Mouse (Mus musculus) embryonic stem cell, embryonic (primary cell): Measurements from ENCODE around the gene Stat5b.

Experiments
- CTCF ChIA-PET, 4 experiments: fragments of 300-600 bp in 2 of 4; fragments of 350-600 bp in 2 of 4; sonication (Branson Sonifier 250); formaldehyde crosslinking; loops; one replicate each; lab custom pipeline; 2022; ENCODE audit warnings: inconsistent platforms in 2 of 4; lab: Charles Lee
- POLR2A ChIA-PET, 4 experiments: fragments of 300-600 bp in 2 of 4; fragments of 350-600 bp in 2 of 4; sonication (Branson Sonifier 250); formaldehyde crosslinking; loops; one replicate each; lab custom pipeline; 2022; ENCODE audit warnings: antibody characterized with exemption in 4 of 4, inconsistent platforms in 1 of 4; lab: Charles Lee

The Stat5b gene

DNA sequence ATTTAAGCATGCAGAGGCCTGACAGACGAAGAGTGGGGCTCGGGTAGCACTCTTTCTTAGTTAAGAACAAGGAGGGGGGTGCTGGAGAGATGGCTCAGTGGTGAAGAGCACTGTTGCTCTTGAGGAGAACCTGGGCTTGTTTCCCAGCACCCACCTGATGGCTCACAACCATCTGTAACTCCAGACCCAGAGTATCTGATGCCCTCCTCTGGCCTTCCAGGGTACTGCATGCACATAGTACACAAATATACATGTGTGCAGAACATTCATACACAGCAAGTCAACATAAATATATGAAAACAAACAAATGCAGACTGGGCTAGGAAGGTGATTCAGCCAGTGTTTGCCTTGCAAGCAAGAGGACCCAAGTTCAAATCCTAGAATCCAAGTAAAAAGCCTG, 39.4 kb downstream of the Stat5b start:
- POLR2A ChIA-PET: interaction anchor here in 1 of 4 experiments (1.1 kb wide), 1 partner anchor 146 kb away, joined by 3 read pairs; no protein-coding TSS in a partner anchor

GRCm38 (mm10) chr11:100810516-100810915, 40.0 kb downstream of the Stat5b start:
- ChIA-PET POLR2A (interaction anchor here in 2 of 4 experiments (0.8 to 1.7 kb wide), 3 partner anchors 15 to 147 kb away, joined by 3 read pairs; no protein-coding TSS in a partner anchor), CTCF (interaction anchor here in 3 of 4 experiments (0.7 to 3.3 kb wide), 7 partner anchors 39 to 1501 kb away, joined by 3 to 9 read pairs (median 4); no protein-coding TSS in a partner anchor)

More for the DNA sequence above, 39.4 kb downstream of the Stat5b start:
- CTCF ChIA-PET: interaction anchor here in 2 of 4 experiments (1.0 to 3.3 kb wide), 6 partner anchors 40 to 1502 kb away, joined by 3 to 9 read pairs (median 4); no protein-coding TSS in a partner anchor

- ChIA-PET POLR2A (interaction anchor here in 3 of 4 experiments (0.6 to 2.2 kb wide), 10 partner anchors 10 to 486 kb away, joined by 3 to 10 read pairs (median 4); partner anchors contain the start of genes Stat3 (in 3 of the 3) and Rab5c (in 1 of the 3)), CTCF (interaction anchor here in 3 of 4 experiments (0.6 to 1.1 kb wide), 4 partner anchors 10 to 325 kb away, joined by 3 to 4 read pairs (median 3); no protein-coding TSS in a partner anchor)
Observed at GRCm38 (mm10) chr11:100806380-100807305, 43.9 kb downstream of the Stat5b start.

DNA sequence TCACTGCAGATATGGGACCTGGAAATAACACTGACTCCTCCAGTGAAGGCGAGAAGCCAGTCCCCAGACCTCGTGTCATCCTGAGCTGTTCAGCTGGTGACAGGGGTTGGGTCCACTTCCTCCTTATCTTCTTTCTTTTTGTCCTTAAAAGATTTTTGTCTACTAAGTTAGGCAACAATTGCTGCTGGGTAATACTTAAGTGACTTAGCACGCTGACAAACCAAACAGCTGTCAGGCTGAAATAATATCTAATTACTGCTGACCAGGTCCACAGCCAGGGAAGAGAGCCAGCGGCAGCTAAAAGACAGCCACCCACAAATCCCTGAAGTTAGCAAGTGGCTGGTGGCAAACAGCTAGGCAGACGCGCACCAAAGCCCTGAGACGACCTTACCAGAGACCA, 45.0 kb downstream of the Stat5b start:
- POLR2A ChIA-PET: interaction anchor here in 1 of 4 experiments (0.8 to 1.7 kb wide), 2 partner anchors 9 to 29 kb away, joined by 3 to 4 read pairs; no protein-coding TSS in a partner anchor
- CTCF ChIA-PET: interaction anchor here in 1 of 4 experiments (0.5 kb wide), 1 partner anchor 47 kb away, joined by 6 read pairs; no protein-coding TSS in a partner anchor

DNA sequence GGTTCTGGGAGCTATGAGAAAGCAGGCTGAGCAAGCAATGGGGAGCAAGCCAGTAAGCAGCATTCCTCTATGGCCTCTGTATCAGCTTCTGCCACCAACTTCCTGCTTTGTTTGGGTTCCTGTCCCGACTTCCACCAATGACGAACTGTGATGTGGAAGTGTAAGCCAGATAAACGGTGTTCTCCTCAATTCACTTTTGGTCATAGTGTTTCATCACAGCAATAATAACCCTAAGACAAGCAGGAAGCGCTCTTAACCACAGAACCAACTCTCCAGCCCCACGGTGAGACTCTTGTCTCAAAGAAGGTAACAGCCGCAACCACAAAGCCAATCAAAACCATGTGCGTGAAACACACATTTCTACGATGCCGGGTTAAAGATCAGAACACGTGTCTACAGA, 46.1 kb downstream of the Stat5b start:
- ChIA-PET CTCF (no interaction called here), POLR2A (interaction anchor here in 2 of 4 experiments (0.5 to 0.6 kb wide), 3 partner anchors 69 to 136 kb away, joined by 3 to 5 read pairs (median 4); no protein-coding TSS in a partner anchor)

GRCm38 (mm10) chr11:100799426-100799825, 51.1 kb downstream of the Stat5b start:
- CTCF ChIA-PET: interaction anchor here in 2 of 4 experiments (0.6 kb wide), 2 partner anchors 40 to 173 kb away, joined by 3 read pairs; partner anchors contain the start of gene Kcnh4 (in 1 of the 2)
- POLR2A ChIA-PET: interaction anchor here in 2 of 4 experiments (0.5 to 2.5 kb wide), 5 partner anchors 9 to 643 kb away, joined by 3 to 6 read pairs (median 4); partner anchors contain the start of genes Ghdc (in 1 of the 2) and Rpl27 (in 1 of the 2)

DNA sequence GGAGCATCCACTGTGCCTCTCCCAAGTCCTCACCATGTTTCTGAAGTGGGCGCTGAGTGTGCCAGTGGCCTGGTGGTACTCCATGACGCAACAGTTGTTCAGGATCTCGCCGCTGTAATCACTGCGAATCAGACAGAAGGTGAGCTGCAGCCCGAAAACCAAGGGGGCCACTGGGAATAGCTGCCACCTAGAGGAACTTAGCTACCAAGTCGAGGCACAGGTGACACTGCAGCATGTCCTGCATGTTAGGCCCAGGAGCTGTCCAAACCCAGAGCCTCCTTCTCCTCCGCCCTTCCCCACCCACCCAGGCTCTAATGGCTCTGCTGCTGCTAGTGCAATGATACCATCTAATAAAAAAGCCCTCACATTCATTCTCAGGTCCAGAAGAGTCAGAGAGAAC, 53.9 kb downstream of the Stat5b start:
- ChIA-PET CTCF (interaction anchor here in 2 of 4 experiments (0.6 to 1.4 kb wide), 7 partner anchors 10 to 150 kb away, joined by 3 to 10 read pairs (median 3); no protein-coding TSS in a partner anchor), POLR2A (interaction anchor here in 3 of 4 experiments (0.6 to 1.3 kb wide), 8 partner anchors 9 to 212 kb away, joined by 3 to 4 read pairs (median 3); partner anchors contain the start of gene Rab5c (in 1 of the 3))

- POLR2A ChIA-PET: interaction anchor here in 1 of 4 experiments (0.8 kb wide), 1 partner anchor 14 kb away, joined by 3 read pairs; no protein-coding TSS in a partner anchor
- CTCF ChIA-PET: interaction anchor here in 1 of 4 experiments (0.7 kb wide), 1 partner anchor 22 kb away, joined by 3 read pairs; no protein-coding TSS in a partner anchor
Observed at GRCm38 (mm10) chr11:100795386-100795785, 55.1 kb downstream of the Stat5b start.

DNA sequence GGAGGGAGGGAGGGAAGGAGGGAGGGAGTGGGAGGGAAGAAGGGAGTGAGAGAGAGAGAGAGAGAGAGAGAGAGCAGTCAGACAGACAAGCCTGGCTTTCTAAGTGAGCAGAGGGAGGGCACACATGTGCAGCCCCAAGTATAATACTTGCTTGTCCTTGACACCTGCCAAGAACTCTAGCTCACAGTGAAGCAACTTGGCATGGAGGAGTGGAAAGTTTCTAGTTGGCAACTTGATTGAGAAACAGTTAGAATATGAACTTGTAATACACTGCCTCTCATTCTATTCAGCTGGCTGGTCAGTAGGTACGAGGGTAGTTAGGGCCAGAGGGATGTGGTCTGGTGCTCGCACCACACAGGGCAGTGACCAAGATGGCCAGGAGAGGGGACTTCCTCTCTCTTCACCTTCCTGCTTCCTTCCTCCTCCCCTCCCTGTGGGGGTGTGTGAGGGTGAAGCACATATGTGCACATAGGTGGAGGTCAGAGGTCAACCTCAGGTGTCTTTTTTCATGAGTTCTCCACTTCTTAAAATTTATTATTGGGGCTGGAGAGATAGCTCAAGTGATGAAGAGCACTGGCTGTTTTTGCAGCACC, 59.0 kb downstream of the Stat5b start:
- CTCF ChIA-PET: no interaction called here

DNA sequence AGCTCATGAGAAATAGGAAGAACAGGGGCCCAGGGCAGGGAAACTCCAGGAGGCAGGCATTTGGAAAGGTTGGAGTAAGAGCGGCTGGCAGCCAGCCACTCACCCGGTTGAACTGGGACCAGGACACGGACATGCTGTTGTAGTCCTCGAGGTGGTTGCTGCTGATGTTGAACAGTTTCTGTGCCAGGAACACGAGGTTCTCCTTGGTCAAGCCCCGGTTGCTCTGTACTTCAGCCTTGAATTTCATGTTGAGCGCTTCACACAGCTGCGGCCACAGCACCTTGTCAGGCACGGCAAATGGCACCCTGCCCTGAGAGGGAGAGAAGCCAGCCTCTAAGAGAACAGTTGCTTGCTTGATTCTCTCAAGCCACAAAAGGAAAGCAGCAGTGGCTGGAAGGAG, 59.9 kb downstream of the Stat5b start:
- POLR2A ChIA-PET: interaction anchor here in 2 of 4 experiments (1.1 to 1.9 kb wide), 2 partner anchors 10 to 53 kb away, joined by 3 to 4 read pairs; partner anchors contain the start of gene Rab5c (in 1 of the 2)
- CTCF ChIA-PET: interaction anchor here in 1 of 4 experiments (0.7 kb wide), 1 partner anchor 23 kb away, joined by 3 read pairs; no protein-coding TSS in a partner anchor

More for the DNA sequence above, 59.0 kb downstream of the Stat5b start:
- POLR2A ChIA-PET: interaction anchor here in 1 of 4 experiments (1.0 kb wide), 1 partner anchor 9 kb away, joined by 3 read pairs; no protein-coding TSS in a partner anchor

DNA sequence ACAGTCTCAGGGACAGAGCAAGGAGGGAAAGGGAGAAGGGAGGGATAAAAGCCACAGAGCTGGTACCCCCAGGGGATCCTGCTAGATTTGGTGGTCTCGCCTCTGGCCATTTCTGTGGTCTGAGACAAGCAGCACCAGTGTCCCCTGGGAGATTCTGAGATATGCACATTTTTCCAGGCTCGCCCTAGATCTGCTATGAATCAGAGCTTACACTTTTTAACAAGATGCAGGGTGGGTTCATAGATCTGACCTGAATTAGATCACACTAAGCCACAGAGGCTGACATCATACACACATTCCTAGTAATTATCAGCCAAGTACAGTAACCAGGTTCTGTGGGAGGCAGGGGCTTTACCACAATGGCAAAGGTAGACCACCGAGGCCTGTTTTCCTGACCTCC, 60.8 kb downstream of the Stat5b start:
- CTCF ChIA-PET: interaction anchor here in 1 of 4 experiments (0.7 kb wide), 1 partner anchor 24 kb away, joined by 3 read pairs; no protein-coding TSS in a partner anchor
- POLR2A ChIA-PET: interaction anchor here in 1 of 4 experiments (1.9 kb wide), 1 partner anchor 9 kb away, joined by 4 read pairs; no protein-coding TSS in a partner anchor

DNA sequence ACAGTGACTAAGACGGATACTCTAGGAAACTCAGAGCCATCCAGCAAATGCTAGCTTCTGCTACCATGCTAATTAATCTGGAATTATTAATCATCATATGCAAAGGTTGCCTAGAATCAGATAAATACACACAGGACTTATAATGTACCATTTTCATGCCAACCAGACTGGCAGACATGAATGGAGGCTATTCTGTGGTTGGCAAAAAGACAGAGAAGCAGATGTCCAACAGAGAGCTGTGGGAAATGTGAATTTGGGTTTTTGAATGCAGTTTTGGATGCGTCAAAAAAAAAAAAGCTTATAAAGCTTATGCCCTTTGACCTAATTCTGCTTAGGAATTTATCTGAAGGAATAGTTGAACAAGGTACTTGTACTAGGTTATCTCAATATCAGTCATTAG, 64.8 kb downstream of the Stat5b start:
- CTCF ChIA-PET: interaction anchor here in 1 of 4 experiments (0.6 kb wide), 1 partner anchor 462 kb away, joined by 4 read pairs; no protein-coding TSS in a partner anchor
- POLR2A ChIA-PET: interaction anchor here in 1 of 4 experiments (0.6 to 0.7 kb wide), 2 partner anchors 245 to 247 kb away, joined by 3 to 4 read pairs; no protein-coding TSS in a partner anchor

DNA sequence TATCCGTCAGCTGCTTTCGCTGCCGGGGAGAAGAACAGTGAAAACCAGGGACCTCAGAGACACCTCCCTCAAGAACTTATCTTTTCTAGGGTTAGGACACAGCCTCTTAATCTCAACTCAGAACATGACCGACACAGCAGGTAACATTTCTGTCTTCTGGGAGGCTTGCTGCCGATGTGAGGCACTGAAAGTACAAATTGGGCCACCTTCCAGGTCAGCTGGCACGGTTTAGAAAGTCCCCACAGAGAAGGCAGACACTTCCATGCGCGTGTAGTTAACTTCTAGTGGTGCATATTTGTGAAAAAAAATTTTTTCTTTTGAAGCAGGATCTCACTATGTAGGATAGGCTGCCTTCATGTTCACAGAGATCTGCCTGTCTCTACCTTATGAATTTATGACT, 66.2 kb downstream of the Stat5b start:
- CTCF ChIA-PET: interaction anchor here in 1 of 4 experiments (0.6 kb wide), 1 partner anchor 248 kb away, joined by 3 read pairs; no protein-coding TSS in a partner anchor
- POLR2A ChIA-PET: interaction anchor here in 1 of 4 experiments (0.6 to 1.7 kb wide), 2 partner anchors 464 to 618 kb away, joined by 3 to 5 read pairs; no protein-coding TSS in a partner anchor

DNA sequence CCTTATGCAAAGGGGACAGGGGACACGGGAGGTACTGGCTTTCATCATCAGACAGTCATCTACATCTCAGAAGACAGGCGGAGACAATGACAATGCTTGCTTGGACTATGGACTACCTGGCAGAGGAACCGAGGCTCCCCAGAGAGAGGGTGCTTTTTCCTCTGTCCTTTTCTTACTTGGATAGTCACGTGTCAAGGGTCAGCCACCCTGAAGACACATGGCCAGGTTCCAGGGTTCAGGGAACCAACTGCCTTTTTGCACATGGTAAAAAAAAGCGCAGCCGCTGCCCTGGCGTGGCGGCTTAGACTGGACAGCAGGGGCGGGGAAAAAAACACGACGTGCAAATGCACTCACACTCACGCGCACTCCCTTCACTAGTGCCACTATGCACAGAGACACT, 68.0 kb downstream of the Stat5b start:
- ChIA-PET POLR2A (interaction anchor here in 3 of 4 experiments (0.8 to 1.8 kb wide), 11 partner anchors 9 to 462 kb away, joined by 3 to 5 read pairs (median 3); no protein-coding TSS in a partner anchor), CTCF (interaction anchor here in 2 of 4 experiments (1.0 to 2.9 kb wide), 2 partner anchors 21 kb away, joined by 3 to 10 read pairs; no protein-coding TSS in a partner anchor)

DNA sequence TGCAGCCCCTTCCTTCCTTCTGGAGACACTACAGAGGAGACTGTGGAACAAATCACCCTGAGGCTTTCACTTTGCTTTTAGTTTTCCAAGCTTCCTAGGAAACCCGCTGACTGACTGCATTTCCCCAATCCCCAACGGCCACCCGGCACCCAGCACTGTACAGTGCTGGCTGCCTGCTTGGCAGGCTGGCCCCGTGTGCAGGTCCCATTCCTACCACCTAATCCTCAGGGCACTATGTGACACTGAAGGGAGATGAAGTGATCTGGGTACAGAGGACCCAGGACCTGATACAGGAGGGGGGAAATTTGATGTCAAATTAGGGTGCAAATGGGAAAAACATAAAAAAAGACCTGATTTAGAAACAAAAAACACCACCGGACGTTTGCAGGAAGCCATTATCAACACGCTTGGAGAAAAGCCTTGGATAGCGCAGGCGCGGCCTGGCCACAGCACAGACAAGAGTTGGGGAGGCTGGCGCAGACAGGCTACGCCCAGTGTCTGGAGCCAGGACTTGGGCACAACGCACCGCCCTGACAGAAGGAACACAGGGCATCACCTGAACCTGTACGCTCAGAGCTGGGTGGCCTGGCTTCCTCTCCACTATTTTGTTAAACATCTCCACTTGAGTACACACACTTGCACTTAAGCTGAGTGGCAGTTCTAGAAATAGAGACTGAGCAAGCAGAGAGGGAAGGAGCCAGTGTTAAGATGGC, 68.6 kb downstream of the Stat5b start:
- POLR2A ChIA-PET: interaction anchor here in 2 of 4 experiments (0.8 to 2.7 kb wide), 11 partner anchors 8 to 248 kb away, joined by 3 to 10 read pairs (median 4); partner anchors contain the start of gene Ghdc (in 1 of the 2)
- CTCF ChIA-PET: interaction anchor here in 2 of 4 experiments (1.0 to 2.9 kb wide), 2 partner anchors 20 kb away, joined by 3 to 10 read pairs; no protein-coding TSS in a partner anchor

DNA sequence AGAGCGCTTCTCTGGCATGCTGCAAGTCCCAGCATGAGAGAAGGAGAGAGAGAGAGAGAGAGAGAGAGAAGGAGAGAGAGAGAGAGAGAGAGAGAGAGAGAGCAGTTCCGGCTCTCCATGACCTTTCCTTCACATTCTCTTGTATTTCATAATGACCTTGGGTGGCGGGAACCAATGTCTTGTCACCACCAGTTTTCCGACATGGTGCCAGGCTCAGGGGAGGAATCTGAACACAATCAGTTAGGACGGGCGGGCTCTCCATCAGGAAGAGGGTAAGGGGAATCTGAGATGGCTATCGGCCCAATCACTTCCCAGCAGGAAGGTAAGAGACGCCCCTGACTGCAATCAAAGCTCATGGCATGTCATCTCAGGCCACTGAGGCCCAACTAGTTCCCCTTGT, 70.3 kb downstream of the Stat5b start:
- ChIA-PET POLR2A (interaction anchor here in 3 of 4 experiments (0.5 to 2.7 kb wide), 9 partner anchors 10 to 461 kb away, joined by 3 to 10 read pairs (median 3); partner anchors contain the start of genes Ghdc (in 2 of the 3), Eif1 (in 1 of the 3) and Rab5c (in 1 of the 3)), CTCF (interaction anchor here in 1 of 4 experiments (2.9 kb wide), 1 partner anchor 19 kb away, joined by 10 read pairs; no protein-coding TSS in a partner anchor)
